Mouse (Mus musculus) layer of hippocampus, adult 18-20 months (tissue): ENCODE data around the gene Klhdc9. TPM values are rescaled to one million over a fixed set of nuclear protein-coding genes. Genes with fewer than 3 reads are reported as not detected.

ENCODE experiments used
- DNase-seq, 2 experiments: peaks; one replicate each; pipeline ENCODE4 v3.0.0; 2022; ENCODE audit warnings: low spot score in 2 of 2
- long read RNA-seq: library from polyadenylated mRNA; stranded (forward); transcript quantifications from one replicate; pipeline ENCODE4 v2.0.0, GENCODE M21; 2021
- total RNA-seq, 2 experiments: library from RNA; stranded (reverse); gene quantifications; 2 replicates each; pipeline ENCODE4 v1.2.3; 2021

The Klhdc9 gene
- total RNA-seq = 1 to 10 TPM; 6.0 to 6.1 TPM
- long read RNA-seq, transcript Klhdc9-201 (4 exons, 1,558 nt) = major isoform, 8 of 11 reads
- long read RNA-seq, partial matches to known transcripts = 0 of 11 reads
- long read RNA-seq, other reads (novel, unspliced or antisense) = 3 of 11 reads

GRCm38 (mm10) chr1:171360656-171361055, at the start of gene Klhdc9:
TSS of gene Klhdc9 (minus strand) at chr1:171360798.
- peak; percentile 85 to 87 for DNase-seq

- DNase-seq = no peak
These were observed 49.6 kb upstream of the Klhdc9 start for GRCm38 (mm10) chr1:171410231-171410630.

- no peak for DNase-seq
These were observed 46.7 kb upstream of the Klhdc9 start for GRCm38 (mm10) chr1:171407263-171407662.

DNA sequence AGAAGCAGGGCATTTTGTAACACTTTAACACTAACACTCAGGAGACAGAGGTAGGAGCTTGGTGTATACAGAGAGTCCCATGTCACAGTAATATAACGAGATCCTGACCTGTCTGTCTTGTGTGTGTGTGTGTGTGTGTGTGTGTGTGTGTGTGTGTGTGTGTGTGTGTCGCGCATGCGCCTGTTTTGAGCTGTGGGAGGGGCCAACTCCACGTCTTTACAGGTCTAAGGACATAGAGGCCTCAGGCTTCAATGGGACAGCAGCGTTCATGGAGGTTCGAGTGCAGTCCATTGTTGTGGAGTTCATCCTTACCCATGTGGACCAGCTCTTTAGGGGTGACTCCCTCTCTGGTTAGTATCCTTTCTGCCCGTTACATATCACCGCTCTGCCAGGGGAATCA, 42.4 kb upstream of the Klhdc9 start:
- no peak for DNase-seq

DNA sequence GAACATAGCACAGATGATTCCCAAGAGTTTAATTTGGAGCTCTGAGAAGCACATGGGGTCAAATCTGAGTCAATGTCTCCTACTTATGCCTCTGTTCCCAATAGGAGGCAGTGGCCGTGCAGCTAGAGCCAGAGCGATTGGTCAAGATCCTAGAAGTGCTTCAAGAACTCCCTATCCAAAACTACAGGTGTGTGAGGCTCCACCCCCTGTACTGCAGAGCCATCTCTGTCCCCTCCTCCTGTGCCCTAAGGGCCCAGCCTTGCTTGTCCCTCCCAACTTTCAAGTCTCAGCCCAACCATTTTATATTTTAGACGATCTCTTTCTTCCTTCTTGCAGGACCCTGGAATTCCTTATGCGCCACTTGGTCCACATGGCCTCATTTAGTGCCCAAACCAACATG, 41.2 kb upstream of the Klhdc9 start:
- DNase-seq = no peak

DNA sequence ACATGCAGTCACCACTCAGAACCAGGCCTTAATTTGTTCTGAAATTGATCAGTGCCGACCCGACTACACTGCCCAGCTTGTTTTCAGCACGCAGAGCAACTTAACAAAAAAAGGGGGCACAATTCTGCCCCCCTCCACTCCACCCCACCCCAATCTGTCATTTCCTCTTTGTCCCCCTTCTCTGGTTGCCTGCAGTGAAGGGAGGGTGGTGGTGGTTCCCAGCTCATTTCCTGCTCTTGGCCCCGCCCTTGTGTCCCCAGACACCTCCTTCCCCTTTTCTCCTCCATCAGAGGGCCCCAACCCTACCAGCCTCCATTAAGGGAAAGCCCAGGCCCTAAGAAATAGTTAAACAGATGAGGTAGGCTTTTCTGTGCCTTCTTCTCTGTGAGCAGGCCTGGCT, 29.5 kb upstream of the Klhdc9 start:
- no peak for DNase-seq

DNA sequence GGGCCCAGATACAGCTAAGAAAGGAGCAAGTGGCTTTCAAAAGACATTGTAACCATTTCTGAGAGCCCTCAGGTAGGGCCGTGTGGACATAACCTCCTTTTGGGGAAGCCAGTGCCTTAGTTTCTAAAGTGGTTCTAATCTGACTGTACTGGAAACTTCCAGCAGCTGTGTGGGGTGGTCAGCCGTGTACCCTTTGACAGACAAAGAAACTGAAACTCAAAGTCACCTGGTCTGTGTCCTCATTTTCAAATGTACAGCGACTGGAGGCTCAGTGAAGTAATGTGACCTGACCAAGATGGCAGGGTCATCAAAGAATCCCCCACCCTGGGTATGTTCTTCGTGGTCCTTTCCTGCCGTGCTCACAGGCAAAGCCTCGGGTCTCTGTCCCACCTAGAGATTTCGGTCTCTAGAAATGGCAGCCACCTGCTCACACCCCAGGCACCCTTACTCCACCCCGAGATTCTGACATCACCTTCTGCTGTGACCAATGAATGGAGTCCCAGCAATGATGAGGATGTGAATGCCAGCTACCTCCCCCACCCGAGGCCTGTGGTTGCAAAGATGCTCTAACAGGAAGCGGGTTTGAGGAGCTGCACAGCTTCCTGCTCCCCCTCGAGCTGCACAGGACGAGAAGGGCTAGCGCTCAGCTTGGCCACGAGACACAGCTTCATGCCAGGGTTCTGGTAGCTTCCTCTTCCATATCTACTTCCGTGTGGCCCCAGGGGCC, 27.9 kb upstream of the Klhdc9 start, which contains the start of gene Arhgap30:
Arhgap30 (plus strand) TSS at position 579 of the 727 bp plus-strand sequence.
- DNase-seq = no peak

DNA sequence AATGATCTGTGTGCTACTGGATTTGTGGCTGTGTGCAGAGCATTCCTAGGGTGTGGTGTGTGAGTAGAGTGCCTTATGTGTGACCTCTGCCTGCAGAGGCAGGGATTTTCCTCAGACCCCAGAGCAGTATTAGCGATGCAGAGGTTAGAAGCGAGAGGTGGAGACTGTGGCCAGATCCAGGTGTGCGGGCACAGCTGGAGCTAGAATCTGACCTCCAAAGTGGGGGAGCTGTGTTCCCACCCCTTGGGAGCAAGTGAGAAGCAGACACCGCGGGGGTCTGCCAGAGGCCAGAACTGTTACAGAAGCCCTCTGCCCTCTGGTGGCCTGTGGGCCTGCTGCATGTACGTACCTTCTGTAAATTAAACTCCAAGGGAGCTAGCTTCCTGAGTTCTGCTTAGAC, 26.5 kb upstream of the Klhdc9 start:
- no peak for DNase-seq

DNA sequence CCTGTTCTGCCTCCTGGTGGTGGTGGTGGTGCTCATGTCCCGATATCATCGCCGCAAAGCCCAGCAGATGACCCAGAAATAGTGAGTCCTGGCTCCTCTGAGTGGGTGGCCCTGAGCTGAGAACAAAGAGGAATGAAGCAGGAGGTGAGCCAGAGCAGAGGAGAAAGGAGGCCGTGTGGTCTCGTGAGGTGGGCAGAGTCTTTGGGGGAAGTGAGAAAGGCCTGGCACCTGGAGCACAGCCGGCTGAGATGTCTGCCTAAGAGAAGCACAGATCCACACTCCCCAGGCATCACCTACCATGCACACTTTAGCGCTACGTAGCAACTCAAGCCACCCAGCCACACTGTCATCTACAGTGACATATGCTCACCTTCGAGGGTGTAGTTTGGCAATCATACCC, 24.6 kb upstream of the Klhdc9 start:
- no peak for DNase-seq

- DNase-seq = no peak
These were observed 23.8 kb upstream of the Klhdc9 start for GRCm38 (mm10) chr1:171384361-171384760.

- no peak for DNase-seq
These were observed 21.6 kb upstream of the Klhdc9 start for GRCm38 (mm10) chr1:171382096-171382620.

- peak; percentile 55 to 81 for DNase-seq
These were observed 19.5 kb upstream of the Klhdc9 start for GRCm38 (mm10) chr1:171379935-171380599.

DNA sequence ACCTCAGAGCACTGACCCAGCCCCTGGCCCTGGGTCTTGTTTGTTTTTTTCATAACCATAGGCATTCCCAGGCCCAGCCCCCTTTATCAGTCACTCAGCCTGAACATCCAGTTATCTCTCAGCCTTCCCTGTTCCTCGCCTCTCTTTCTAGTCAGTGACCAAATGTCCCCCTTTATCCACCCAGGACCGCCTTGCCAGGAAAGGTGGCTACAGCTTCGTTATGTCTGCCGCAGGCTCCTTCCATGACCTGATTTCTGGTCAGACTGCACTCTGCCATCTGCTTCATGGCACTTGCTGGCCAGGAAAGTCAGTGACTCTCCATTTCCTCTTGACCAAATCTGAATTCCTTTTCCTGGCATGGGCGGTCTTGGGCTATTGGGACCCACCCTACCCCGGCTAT, 17.7 kb upstream of the Klhdc9 start:
- DNase-seq = no peak

DNA sequence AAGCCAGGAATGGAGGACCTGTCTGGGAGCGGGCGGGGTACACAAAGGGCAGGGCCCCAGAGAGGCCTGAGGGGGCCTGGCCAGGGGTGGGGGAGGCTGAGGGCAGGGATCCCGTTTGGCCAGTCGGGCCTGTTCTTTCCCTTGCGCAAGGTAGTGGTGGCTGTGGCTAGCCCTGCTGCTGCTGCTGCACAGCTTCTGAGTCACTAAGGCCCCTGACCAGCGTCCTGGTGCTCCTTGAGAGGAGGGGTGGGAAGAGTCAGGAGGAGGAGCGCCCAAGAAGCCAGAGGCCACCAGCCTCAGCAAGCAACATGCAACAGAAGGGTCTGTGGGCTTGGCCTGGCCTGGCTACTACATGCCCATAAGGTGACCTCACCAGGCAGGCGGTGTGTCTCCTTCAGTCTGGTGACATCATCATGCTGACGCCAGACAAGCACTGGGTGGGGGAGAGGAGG, 15.1 kb upstream of the Klhdc9 start:
- DNase-seq = no peak

GRCm38 (mm10) chr1:171373946-171374345, 13.3 kb upstream of the Klhdc9 start:
- DNase-seq = no peak

GRCm38 (mm10) chr1:171372880-171373279, 12.3 kb upstream of the Klhdc9 start:
- DNase-seq = no peak

GRCm38 (mm10) chr1:171369845-171370556, 9.4 kb upstream of the Klhdc9 start, which contains the start of gene Nectin4:
TSS of gene Nectin4 (plus strand) at chr1:171370099.
- DNase-seq = no peak

GRCm38 (mm10) chr1:171365934-171366333, 5.3 kb upstream of the Klhdc9 start:
- DNase-seq = no peak

DNA sequence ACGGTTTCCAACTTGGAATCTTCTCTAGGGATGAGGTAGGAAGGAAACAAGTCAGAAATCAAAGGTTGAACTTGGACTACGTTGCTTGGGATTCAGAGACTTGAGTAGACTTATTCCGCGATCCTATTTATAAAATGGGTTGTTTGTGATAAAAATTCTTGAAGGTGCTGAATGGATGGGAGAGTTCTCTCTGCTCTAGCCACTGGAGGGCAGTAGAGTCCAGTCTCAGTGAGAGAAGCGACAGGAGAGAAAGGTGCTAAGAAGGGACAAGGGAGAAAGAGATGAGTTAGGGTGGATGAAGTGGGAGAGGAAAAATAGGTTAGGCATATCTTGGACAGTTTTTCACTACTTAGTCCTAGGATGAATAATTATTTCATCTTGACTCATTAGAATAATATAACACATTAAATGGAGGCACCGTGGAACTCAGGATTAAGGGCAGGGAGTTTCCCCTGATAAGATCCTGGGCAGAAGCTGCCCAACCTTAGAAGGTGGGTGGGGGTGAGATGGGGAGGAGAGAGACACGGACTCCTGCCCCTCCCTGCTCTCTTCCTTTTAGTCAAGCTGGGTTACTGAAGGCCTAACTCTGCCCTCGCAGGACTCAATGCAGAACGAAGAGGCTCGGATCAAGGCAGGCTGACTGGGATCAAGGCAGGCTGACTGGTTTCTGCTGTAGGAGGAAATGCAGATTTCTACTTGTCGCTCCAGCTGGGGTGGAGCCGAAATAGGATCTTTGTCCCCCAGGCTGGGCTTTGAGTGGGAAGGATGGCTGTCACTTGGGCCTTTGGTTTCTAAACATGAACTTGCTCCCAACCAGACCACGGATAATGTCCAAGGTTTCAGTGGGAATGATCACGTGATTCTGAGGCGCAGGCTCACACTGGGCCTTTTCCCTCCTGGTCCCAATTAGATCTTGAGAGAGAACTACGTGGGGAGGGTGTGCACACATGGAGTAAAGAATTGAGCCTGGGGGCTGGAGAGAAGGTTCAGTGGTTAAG, 807 bp upstream of the Klhdc9 start:
- DNase-seq = peak; percentile 59 to 86

- DNase-seq = no peak
These were observed 345 bp downstream of the Klhdc9 start for GRCm38 (mm10) chr1:171360253-171360652.
